Mouse (Mus musculus): ENCODE data around the gene Hs2st1.

Gene Hs2st1

GRCm38 (mm10) chr3:144446081-144446634 lies 123.8 kb downstream of the Hs2st1 start:
- DNase-seq (ENCODE audit: extremely low read depth, low read depth), result no peak

- DNase-seq (ENCODE audit: extremely low read depth, low read depth), result no peak
Measured at GRCm38 (mm10) chr3:144437871-144438398, 132.0 kb downstream of the Hs2st1 start.

- no peak for DNase-seq (ENCODE audit: extremely low read depth, low read depth)
Measured at GRCm38 (mm10) chr3:144436076-144436475, 133.9 kb downstream of the Hs2st1 start.

DNA sequence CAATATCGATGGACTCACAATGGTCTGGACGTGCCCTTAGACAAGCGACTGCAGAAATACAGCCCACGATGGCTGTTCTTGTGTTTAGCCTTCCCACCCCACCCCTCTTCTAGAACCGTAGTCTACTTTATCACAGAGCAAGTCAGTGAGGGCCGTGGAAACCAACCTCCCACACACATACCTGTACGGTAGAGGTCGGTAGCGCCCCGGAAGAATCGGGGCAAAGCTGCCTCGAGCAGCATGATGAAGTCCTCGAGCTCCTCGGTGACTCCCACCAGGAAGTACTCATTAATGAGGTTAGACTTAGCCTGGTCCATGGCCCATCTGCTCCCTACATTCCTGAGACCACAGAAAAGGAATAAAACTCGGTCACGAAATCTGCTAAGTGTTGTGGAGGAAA lies 134.7 kb downstream of the Hs2st1 start:
- DNase-seq (ENCODE audit: extremely low read depth, low read depth), result no peak

DNA sequence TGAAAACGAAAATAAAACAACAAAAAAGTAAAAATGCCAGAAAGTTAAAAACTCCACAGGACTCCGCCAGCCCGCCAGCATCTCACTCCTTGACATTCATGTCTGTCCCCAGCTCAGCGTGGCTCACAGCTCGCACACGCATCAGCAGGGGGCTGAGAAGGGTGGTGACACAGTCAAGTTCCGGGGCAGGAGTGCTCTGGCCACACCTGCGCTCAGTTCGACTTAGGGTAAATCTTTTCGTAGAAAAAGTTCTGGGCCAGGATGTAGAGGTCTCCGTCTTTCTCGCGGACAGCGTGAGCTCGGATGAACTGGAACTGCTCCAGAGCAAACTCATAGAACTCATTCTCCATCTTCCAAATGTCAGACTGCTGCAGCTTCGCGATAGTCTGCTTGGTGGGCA lies 135.7 kb downstream of the Hs2st1 start:
- DNase-seq (ENCODE audit: extremely low read depth, low read depth), result no peak

GRCm38 (mm10) chr3:144433039-144433438 lies 136.9 kb downstream of the Hs2st1 start:
- DNase-seq (ENCODE audit: extremely low read depth, low read depth), result no peak

- no peak for DNase-seq (ENCODE audit: extremely low read depth, low read depth)
Measured at GRCm38 (mm10) chr3:144432143-144432577, 137.8 kb downstream of the Hs2st1 start.

- DNase-seq (ENCODE audit: extremely low read depth, low read depth), result no peak
Measured at GRCm38 (mm10) chr3:144428514-144429431, 141.2 kb downstream of the Hs2st1 start.

DNA sequence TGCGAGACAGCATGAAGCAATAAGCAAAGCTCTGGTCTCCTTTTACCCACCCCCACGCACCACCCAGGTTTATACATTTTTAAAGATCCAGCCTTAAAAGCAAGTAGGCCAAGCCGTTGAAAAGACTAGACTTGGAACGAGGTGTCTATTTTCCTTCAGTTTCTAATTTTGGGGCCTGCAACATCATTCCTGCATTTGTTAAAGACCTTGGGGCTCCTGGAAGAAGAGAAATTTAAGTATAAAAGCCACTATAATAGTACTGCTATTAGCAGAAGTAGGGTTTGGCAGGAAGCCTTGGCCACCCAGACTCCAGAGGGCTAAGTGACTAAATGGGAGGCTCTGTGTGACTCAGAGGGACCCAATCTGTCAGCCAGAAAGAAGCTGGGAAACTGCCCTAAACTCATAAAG lies 144.9 kb downstream of the Hs2st1 start:
- DNase-seq (ENCODE audit: extremely low read depth, low read depth), result no peak

DNA sequence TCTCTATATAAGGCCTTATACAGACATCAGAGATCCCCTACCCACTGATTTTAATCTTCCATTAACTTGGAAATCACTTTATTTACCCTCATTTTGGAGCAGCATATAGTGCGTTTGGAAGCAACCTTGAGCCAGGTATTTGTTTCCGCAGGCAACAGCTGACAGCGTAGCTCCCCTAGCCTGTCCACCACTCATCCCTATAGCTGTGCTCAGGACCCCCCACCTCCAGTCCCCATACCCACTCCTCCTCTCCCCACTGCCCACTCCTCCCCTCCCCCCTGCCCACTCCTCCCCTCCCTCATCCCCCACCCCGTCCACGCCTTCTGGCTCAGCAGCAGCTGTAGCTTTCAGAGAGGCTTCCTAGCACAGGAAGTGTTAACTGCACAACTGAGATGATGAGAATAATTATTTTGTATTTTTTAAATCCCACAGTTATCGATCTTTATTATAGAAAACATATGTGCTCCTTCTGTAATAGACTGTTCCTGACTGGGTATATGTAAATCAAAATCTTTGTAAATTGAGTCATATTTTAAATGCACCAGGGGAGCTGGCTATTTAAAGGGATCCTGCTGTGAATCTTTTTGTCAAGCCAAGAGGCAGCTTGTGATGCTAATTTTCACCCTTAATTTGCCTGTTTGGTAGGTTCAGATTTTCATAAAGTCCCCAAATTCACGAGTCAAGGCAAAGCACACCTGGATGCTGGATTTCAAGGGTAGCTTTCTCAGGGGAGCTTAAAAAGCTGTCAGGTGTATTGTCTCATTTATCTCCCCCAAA lies 148.4 kb downstream of the Hs2st1 start:
- DNase-seq (ENCODE audit: extremely low read depth, low read depth), result no peak

- no peak for DNase-seq (ENCODE audit: extremely low read depth, low read depth)
Measured at GRCm38 (mm10) chr3:144413821-144414220, 156.2 kb downstream of the Hs2st1 start.

GRCm38 (mm10) chr3:144412538-144413272 lies 157.3 kb downstream of the Hs2st1 start:
- no peak for DNase-seq (ENCODE audit: extremely low read depth, low read depth)

- DNase-seq (ENCODE audit: extremely low read depth, low read depth), result no peak
Measured at GRCm38 (mm10) chr3:144411650-144412278, 158.2 kb downstream of the Hs2st1 start.

GRCm38 (mm10) chr3:144411051-144411542 lies 158.9 kb downstream of the Hs2st1 start:
- no peak for DNase-seq (ENCODE audit: extremely low read depth, low read depth)

- no peak for DNase-seq (ENCODE audit: extremely low read depth, low read depth)
Measured at GRCm38 (mm10) chr3:144408953-144409352, 161.0 kb downstream of the Hs2st1 start.

DNA sequence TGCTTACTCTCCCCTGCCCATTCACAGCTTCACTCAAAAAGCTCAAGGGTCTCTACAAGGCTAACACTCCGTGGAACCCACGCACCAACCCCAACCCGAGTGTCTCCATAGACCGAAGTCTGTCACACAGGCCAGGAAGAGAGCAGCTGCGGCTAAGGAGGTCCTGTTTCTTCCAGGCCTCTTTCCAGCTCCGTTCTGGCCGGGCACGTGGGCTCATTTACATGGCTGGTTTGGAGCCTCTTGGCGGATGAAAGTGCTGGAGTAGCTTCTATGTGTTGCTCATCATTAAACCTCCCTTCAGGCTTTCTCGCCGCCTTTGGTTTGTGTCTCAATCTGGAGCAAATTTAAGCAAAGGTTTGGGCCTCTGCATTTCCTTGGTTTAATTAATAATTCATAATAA lies 164.7 kb downstream of the Hs2st1 start:
- DNase-seq (ENCODE audit: extremely low read depth, low read depth), result no peak

GRCm38 (mm10) chr3:144401292-144401691 lies 168.7 kb downstream of the Hs2st1 start:
- no peak for DNase-seq (ENCODE audit: extremely low read depth, low read depth)

DNA sequence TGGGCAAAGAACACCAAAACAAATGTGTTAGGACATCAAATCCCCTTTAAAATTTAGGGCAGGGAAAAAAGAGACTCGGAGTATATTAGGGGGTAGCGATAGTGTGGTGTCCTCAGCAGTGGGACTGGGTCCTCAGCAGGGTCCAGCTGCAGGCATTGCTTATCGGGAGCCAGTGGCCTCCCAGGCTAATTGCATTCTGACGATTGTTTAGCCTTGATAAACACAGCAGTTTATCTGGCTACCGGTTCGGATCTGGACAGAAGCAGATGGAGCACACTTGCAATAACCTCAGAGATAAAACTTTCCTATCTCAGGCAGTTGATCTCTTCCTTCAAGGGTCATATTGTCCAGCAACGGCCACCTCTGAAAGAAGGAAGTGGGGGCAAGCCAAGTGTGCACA lies 169.1 kb downstream of the Hs2st1 start:
- no peak for DNase-seq (ENCODE audit: extremely low read depth, low read depth)

DNA sequence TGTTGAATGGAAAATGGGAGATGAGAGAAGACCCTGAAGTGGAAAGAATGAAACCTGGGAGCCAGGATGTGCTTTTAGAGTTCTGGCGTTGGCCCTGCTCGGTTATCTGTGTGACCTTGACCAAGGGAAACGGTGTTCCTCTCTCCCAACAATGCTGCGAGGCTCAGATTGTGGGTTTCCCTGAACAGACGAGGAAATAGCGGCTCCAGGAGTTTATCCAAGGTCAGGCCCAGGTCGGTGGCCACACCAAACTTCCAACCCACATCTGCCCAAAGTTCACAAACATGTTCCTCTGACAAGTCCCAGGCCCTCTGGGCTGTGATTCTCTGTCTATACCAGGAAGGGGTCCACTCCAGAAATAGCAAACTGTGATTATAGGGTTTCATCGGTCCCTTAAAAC lies 169.6 kb downstream of the Hs2st1 start:
- DNase-seq (ENCODE audit: extremely low read depth, low read depth), result no peak

- peak; percentile 36 for DNase-seq (ENCODE audit: extremely low read depth, low read depth)
Measured at GRCm38 (mm10) chr3:144399358-144400096, 170.5 kb downstream of the Hs2st1 start.
